Mouse (Mus musculus) heart, adult 2 months (tissue): ENCODE measurements around the gene Nmnat2.

Experiments
- CTCF ChIP-seq: fragments of 200-600 bp; IDR thresholded peaks from 2 replicates; pipeline ENCODE4 v1.8.1; 2022; ENCODE audit warnings: antibody characterized with exemption, mild to moderate bottlenecking, moderate library complexity
- EP300 ChIP-seq: fragments of 200-500 bp; IDR thresholded peaks from 2 replicates; pipeline ENCODE4 v1.6.1; 2011; ENCODE audit warnings: low read depth, low read length, control low read depth; ENCODE audit not compliant: insufficient read depth
- POLR2A ChIP-seq: fragments of 200-500 bp; IDR thresholded peaks from 2 replicates; pipeline ENCODE4 v1.6.1; 2011; ENCODE audit warnings: mild to moderate bottlenecking, low read depth, low read length, control low read depth; ENCODE audit not compliant: insufficient read depth

GRCm38 (mm10) chr1:153091438-153092236 lies 136.8 kb downstream of the Nmnat2 start:
- TF ChIP-seq CTCF = no peak
- TF ChIP-seq POLR2A = no peak
- TF ChIP-seq EP300 = no peak
